Mouse (Mus musculus) erythroblast, embryonic 14.5 days (primary cell): Measurements from ENCODE around the gene D17H6S53E. TPM values are rescaled to one million over a fixed set of nuclear protein-coding genes. Genes with fewer than 3 reads are reported as not detected.

ENCODE experiments used
- H3K27me3 ChIP-seq: 2 replicates; pipeline ENCODE4 v1.6.1; 2012; ENCODE audit warnings: inconsistent platforms; ENCODE audit not compliant: control insufficient read depth
- H3K36me3 ChIP-seq: 2 replicates; pipeline ENCODE4 v1.6.1; 2012; ENCODE audit warnings: mild to moderate bottlenecking, inconsistent platforms; ENCODE audit not compliant: control insufficient read depth
- H3K4me1 ChIP-seq: 2 replicates; pipeline ENCODE4 v1.6.1; 2012; ENCODE audit warnings: inconsistent platforms; ENCODE audit not compliant: control insufficient read depth
- H3K4me3 ChIP-seq: replicated peaks from 2 replicates; pipeline ENCODE3; 2012; ENCODE audit warnings: moderate library complexity, mild to moderate bottlenecking, inconsistent platforms
- H3K9me3 ChIP-seq: 2 replicates; pipeline ENCODE4 v1.6.1; 2012; ENCODE audit warnings: low read length, inconsistent platforms, mixed read lengths; ENCODE audit not compliant: control insufficient read depth
- GATA1 ChIP-seq: IDR thresholded peaks from 2 replicates; pipeline ENCODE4 v1.6.1; 2012; ENCODE audit warnings: low read length, inconsistent platforms, mixed read lengths
- TAL1 ChIP-seq: IDR thresholded peaks from 3 replicates; pipeline ENCODE4 v1.6.1; 2012; ENCODE audit warnings: low read length, inconsistent platforms, mixed read lengths
- polyA plus RNA-seq: library from polyadenylated mRNA; stranded (reverse); fragments of >175 nt; gene quantifications from 2 replicates; pipeline ENCODE4 v1.2.3, GENCODE M21; 2012

Gene D17H6S53E
- polyA plus RNA-seq, 1 experiment, result 0.48 TPM

DNA sequence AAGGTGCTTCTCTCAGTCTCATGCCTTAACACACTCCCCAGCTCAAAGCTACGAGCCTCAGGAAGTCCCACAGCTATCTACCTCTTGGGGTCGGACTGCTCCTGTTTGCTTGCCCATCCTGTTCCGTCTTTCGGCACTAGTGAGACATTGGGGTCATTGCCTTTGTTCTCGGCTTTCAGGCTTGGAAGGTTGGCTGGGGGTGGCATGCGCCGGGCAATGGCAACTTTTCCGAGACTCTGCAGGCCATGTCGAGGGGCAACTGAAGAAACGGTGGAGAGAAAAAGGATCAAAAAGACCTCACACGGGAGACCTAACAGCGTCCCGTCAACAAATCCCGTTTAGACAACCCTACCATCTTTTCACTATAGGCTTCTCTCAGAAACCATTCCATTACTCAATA is 35.9 kb downstream of the D17H6S53E start:
- Histone ChIP-seq H3K27me3 (no peaks in the 10 kb centered on the region), H3K36me3 (peaks cover 59% of the 10 kb centered on the region), H3K4me3 (peak overlapping the region; percentile 94), H3K4me1 (peaks cover 43% of the 10 kb centered on the region), H3K9me3 (no peaks in the 10 kb centered on the region)
- TF ChIP-seq TAL1, result no peak
- no peak for TF ChIP-seq GATA1

DNA sequence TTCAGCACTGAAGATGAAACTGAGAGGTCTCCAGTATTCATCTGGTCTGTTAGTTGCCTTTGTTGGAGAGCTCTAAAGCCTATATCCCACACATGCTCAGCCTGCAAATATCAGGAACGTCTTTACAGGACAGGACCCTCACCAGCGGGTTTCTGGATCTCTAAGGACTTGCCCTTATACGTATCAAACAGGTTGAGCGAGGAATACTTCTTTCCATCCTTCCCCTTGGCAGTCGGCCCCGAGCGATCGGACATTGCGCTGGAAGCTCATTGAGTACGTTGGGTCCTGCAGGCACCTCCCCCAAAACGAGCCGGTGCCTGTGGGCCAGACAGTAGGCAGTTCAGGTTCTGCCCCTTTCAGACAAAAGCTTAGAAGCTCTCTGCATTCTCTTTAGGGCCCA is 36.6 kb downstream of the D17H6S53E start:
- H3K36me3 ChIP-seq, result peaks cover 53% of the 10 kb centered on the region

DNA sequence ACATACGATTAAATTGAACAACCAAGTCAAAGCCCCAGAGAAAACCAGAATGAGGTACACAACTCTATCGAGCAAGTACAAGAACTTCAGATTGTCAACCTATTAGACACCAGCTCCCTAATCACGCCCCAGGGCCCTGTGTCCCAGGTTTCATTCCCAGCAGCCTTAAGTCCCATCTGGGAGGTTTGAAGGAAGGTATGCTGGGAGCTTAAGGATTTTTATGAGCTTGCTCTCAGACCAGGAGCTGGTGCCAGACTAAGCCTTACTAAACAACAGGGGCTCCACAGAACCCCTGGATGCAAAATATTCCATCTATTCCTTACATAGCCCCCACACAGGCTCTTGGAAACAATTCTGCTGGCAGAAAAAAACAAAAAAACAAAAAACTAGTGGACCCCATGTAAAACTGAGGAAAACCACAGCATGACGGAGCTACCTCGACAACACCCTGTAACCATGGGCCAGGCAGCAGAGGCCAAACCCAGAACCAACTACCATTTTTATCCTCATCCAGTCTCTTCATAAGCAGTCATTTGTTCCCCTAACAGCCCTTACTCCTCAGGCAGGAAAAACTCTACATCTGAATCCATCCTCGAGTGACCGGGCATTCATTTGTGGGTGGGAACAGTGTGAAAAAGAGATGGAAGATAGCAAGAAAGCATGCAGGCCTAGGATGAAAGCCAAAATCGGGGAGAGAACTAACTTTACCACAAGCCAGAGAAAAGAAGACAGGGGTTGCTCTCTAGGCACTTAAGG is 37.3 kb downstream of the D17H6S53E start:
- H3K4me3 ChIP-seq, result peak overlapping the region; percentile 94
- H3K4me1 ChIP-seq, result peaks cover 43% of the 10 kb centered on the region
- H3K36me3 ChIP-seq, result peaks cover 45% of the 10 kb centered on the region
- H3K27me3 ChIP-seq, result no peaks in the 10 kb centered on the region
- TF ChIP-seq GATA1, result no peak; the same call in 1 of the 2 replicates
- no peak for TF ChIP-seq TAL1
- no peaks in the 10 kb centered on the region for H3K9me3 ChIP-seq

More for the DNA sequence above, 36.6 kb downstream of the D17H6S53E start:
- Histone ChIP-seq H3K4me1 (peaks cover 43% of the 10 kb centered on the region), H3K4me3 (peak overlapping the region; percentile 94), H3K27me3 (no peaks in the 10 kb centered on the region), H3K9me3 (no peaks in the 10 kb centered on the region)
- no peak for TF ChIP-seq GATA1
- TF ChIP-seq TAL1, result no peak

DNA sequence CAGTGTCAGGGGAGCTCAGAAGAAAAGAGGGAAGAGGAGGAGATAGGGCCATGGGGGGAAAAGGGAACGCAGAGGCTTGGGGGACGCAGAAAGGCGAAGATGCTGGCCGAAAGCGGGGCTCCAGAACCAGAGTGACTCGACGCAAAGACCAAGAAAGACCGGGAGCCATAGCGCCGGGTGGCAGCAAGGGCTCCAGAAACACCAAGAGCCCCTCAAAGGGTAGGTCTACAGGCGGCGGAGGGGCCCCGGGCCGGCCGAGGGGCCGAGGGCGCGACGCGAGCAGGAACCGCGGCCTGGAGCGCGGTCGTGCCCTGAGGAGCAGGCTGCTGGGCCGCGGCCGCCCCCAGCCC is 38.0 kb downstream of the D17H6S53E start:
- no peaks in the 10 kb centered on the region for H3K9me3 ChIP-seq
- H3K4me1 ChIP-seq, result peaks cover 45% of the 10 kb centered on the region
- no peak for TF ChIP-seq GATA1
- no peak for TF ChIP-seq TAL1

DNA sequence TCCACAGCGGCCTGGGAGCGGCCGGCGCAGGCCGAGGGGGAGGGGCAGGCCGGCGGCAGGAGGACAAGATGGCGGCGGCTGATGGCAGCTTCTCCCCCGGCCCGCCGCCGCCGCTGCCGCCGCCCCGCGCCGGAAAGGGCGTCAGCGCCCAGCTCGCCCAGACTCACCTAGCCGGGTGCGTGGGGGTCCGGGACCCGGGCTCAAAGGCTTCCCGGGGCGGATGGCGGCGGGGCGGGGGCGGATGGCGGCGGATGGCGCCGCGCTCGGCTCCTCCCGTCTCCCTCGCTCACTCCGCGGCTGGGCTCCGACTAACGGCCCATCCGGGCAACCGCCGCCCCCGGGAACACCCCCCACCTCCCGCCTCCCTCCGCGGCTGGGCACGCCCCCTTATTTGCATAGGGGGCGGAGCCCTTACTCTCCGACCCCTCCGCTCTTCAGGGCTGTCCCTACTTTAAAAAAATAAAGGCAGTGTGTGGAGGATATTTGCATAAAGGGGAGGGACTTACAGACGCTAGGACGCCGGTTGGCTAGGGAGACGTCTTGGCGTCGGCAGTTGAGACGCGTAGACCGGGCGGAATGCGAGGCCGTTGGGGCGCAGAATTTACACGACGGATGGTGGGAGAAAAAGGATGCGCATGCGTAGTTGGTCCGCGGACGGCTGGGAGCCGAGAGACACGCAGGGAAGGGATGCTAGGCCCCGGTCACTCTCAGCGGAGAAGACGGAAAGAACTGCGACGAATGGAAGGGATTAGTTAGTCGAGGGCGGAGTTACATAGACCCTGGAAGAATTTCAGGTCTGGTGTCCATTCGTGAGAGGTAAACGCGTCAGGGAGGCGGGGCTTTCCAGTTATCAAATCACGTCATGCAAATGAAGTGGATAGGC is 38.6 kb downstream of the D17H6S53E start, which contains the start of gene Prrc2a:
Prrc2a (minus strand) TSS at position 330 of the 883 bp plus-strand sequence.
- peak within 1 kb of the TSS; percentile 94 for H3K4me3 ChIP-seq
- peak; percentile 23; the same call in 1 of the 2 replicates for TF ChIP-seq GATA1
- TF ChIP-seq TAL1, result no peak
- H3K36me3 ChIP-seq, result peaks cover 32% of the 10 kb centered on the region
- H3K4me1 ChIP-seq, result peaks cover 45% of the 10 kb centered on the region
- no peaks in the 10 kb centered on the region for H3K27me3 ChIP-seq
- no peaks in the 10 kb centered on the region for H3K9me3 ChIP-seq

More for the DNA sequence above, 38.0 kb downstream of the D17H6S53E start:
- Histone ChIP-seq H3K4me3 (peak overlapping the region; percentile 94), H3K27me3 (no peaks in the 10 kb centered on the region), H3K36me3 (peaks cover 38% of the 10 kb centered on the region)

DNA sequence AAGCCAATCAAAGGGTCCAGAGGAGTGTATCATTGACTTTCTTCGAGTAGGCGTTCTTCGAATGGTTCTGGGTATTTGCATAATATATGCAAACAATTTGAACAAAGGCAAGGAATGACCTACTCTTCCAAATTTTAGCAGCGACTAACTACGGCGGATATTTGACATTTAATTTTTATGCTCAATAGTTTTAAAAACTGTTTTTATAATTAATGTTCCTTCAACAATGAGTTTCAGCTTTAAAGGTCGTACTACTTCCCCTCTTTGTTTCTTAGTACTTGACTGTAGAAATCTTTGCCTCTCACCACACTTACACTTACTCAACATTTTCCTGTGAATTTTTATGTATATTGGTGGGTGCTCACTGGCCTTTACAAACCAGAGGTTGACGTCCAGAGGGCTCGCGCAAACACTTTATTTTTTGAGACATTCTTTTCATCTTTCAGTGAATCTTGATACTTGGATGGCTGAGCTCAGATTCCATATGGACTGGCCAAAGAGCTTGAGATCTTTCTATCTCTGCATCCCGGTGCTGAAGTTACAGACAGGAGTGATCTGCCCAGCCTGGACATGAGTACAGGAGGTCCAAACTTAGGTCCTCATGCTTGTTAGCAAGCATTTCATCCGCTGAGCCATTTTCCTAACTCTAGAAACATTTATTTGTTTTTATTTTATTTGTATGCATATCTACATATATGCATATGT is 39.4 kb downstream of the D17H6S53E start:
- H3K36me3 ChIP-seq, result peaks cover 24% of the 10 kb centered on the region

DNA sequence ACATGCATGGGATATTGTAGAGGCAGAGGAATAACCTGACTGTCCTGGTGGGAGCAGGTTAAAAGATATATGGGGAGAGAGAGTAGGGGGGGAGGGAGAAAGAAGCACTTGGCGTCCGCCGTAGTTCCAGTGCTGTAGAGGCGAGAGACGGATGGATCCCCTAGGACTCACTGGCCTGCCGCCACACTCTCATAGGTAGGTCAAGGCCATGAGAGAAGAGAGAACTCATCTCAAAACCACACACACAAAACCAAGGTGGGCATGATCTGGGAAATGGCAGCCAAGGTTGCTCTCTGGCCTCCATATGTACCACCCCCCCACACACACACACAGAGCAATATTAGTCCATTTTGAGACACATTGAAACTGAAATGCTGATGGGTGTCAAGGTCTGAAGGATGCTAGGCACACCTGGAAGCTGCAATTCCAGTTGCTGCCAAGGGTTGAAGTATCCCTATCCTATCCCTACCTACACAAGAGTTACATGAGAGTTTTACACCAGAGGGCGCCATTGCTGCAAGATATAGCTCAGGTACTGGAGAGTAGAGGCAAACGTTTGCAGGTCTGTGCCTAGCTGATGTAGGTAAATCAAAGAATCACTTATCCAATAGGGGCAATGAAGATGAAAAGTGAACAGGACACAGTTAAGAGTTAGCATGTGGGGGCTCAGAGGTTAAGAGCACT is 40.3 kb downstream of the D17H6S53E start:
- H3K9me3 ChIP-seq, result no peaks in the 10 kb centered on the region
- H3K36me3 ChIP-seq, result peaks cover 15% of the 10 kb centered on the region
- no peak for TF ChIP-seq GATA1
- no peak for TF ChIP-seq TAL1
- no peaks in the 10 kb centered on the region for H3K27me3 ChIP-seq
- H3K4me1 ChIP-seq, result peaks cover 43% of the 10 kb centered on the region
- H3K4me3 ChIP-seq, result peak overlapping the region; percentile 94

More for the DNA sequence above, 39.4 kb downstream of the D17H6S53E start:
- Histone ChIP-seq H3K4me1 (peaks cover 45% of the 10 kb centered on the region), H3K9me3 (no peaks in the 10 kb centered on the region), H3K4me3 (peak overlapping the region; percentile 94), H3K27me3 (no peaks in the 10 kb centered on the region)
- TF ChIP-seq GATA1 (no peak), TAL1 (no peak)

DNA sequence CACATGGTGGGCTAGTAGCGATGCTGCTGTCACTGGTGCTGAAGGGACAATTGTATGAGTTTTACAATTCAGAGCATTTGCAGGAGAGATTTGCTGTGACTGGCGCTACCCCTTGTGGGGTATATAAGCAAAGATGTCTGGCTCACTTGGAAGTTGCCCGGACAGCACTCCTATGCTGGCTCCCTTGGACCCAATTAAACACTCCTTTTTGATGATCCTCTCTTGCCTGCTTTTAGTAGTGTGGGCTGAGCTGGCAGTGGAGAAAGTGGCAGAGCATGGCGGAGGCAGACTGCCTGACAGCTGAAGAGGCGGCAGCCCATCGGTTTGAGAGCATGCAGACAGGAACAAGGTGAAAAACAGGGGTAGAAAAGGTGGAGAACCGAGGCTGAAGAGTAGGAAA is 41.6 kb downstream of the D17H6S53E start:
- H3K27me3 ChIP-seq, result no peaks in the 10 kb centered on the region
- peaks cover 34% of the 10 kb centered on the region for H3K4me1 ChIP-seq
- TF ChIP-seq GATA1 (no peak), TAL1 (no peak)

More for the DNA sequence above, 41.6 kb downstream of the D17H6S53E start:
- H3K36me3 ChIP-seq, result peaks cover 2% of the 10 kb centered on the region
- H3K4me3 ChIP-seq, result no peak overlapping the region
- H3K9me3 ChIP-seq, result no peaks in the 10 kb centered on the region
